Mouse (Mus musculus) C2C12 (cell line): Measurements from ENCODE around the gene Nprl2. TPM values are rescaled to one million over a fixed set of nuclear protein-coding genes. Genes with fewer than 3 reads are reported as not detected.
A peak's percentile ranks its signal among the peaks of the same experiment; 100 is the strongest.

Experiments
- H3K27me3 ChIP-seq: one replicate; pipeline ENCODE4 v1.6.1; 2011; ENCODE audit not compliant: control insufficient read depth, insufficient read depth, insufficient read length
- H3K36me3 ChIP-seq: one replicate; pipeline ENCODE4 v1.6.1; 2011; ENCODE audit not compliant: control insufficient read depth, insufficient read depth
- H3K4me3 ChIP-seq: one replicate; pipeline ENCODE4 v1.5.1; 2011; ENCODE audit warnings: mild to moderate bottlenecking, control low read depth; ENCODE audit not compliant: poor library complexity, insufficient read depth, severe bottlenecking
- H3K79me2 ChIP-seq: one replicate; pipeline ENCODE4 v1.6.1; 2011; ENCODE audit not compliant: control insufficient read depth, insufficient read depth
- H3K79me3 ChIP-seq: one replicate; pipeline ENCODE4 v1.6.1; 2011; ENCODE audit warnings: low read depth, control low read depth
- H3ac ChIP-seq: one replicate; pipeline ENCODE3; 2011; ENCODE audit warnings: low read depth; ENCODE audit not compliant: control insufficient read depth, insufficient read length
- CEBPB ChIP-seq: IDR thresholded peaks from one replicate; pipeline ENCODE4 v1.6.1; 2011; ENCODE audit warnings: low read depth, mild to moderate bottlenecking, control low read depth, moderate library complexity
- CTCF ChIP-seq: IDR thresholded peaks from one replicate; pipeline ENCODE4 v1.5.1; 2011; ENCODE audit not compliant: control insufficient read depth, insufficient read depth, insufficient read length
- FOSL1 ChIP-seq: IDR thresholded peaks from one replicate; pipeline ENCODE4 v1.8.0; 2011; ENCODE audit warnings: mild to moderate bottlenecking, low read length; ENCODE audit not compliant: poor library complexity, insufficient read depth, severe bottlenecking
- MAX ChIP-seq: IDR thresholded peaks from one replicate; pipeline ENCODE4 v1.6.1; 2011; ENCODE audit warnings: mild to moderate bottlenecking, control low read depth
- MYOD1 ChIP-seq: IDR thresholded peaks from one replicate; pipeline ENCODE4 v1.6.1; 2011; ENCODE audit warnings: low read depth; ENCODE audit not compliant: control insufficient read depth, insufficient read length
- MYOG ChIP-seq: IDR thresholded peaks from one replicate; pipeline ENCODE4 v1.6.1; 2011; ENCODE audit not compliant: control insufficient read depth, insufficient read length; ENCODE audit errors: extremely low read depth
- USF1 ChIP-seq: IDR thresholded peaks from one replicate; pipeline ENCODE4 v1.6.1; 2011; ENCODE audit warnings: low read depth, mild to moderate bottlenecking, control low read depth, moderate library complexity
- polyA plus RNA-seq: library from polyadenylated mRNA; unstranded; fragments of >200 nt; fragmentation: generic; extraction: Trizol; gene quantifications from one replicate; pipeline ENCODE4 v1.2.1, GENCODE M21; 2012; ENCODE audit warnings: missing spikeins

The Nprl2 gene
- polyA plus RNA-seq, 1 experiment = 12.8 TPM

GRCm38 (mm10) chr9:107526198-107527026 lies 15.6 kb upstream of the Nprl2 start:
- H3K4me3 ChIP-seq = no peak overlapping the region
- peaks cover 67% of the 10 kb centered on the region for H3K27me3 ChIP-seq
- H3K79me2 ChIP-seq = no peaks in the 10 kb centered on the region
- H3ac ChIP-seq = no peak overlapping the region
- H3K36me3 ChIP-seq = no peaks in the 10 kb centered on the region
- no peaks in the 10 kb centered on the region for H3K79me3 ChIP-seq
- TF ChIP-seq CEBPB (no peak), MAX (no peak), USF1 (no peak), FOSL1 (no peak), CTCF (no peak), MYOD1 (no peak), MYOG (no peak)

DNA sequence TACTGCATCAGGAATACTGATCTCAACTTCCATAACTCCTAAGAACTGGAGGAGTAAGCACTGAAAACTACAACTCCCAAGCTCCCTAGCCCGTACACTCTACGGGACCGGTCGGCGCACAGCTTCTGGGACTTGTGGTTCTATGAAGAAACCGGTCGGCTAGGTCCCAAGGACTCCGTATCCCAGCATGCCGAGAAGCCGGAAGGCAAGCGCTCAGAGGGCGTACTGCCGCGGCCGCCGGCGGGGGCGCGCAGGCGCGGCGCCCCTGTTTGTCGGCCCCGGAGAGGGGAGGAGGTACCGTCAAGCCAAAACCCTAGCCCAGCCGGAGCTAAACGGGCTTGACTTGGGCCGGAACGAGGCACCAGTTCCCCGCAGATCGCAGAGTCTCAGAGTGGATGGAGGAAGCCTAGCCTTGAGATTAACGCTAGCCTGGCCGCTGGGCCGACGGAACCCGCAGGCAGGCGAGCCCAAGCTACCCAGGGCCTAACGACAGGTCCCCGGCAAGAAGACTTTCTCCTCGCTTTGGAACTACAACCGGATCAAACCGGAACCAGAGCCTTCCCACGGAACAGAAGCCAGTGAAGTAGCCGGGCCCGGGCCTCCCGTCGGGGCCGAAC lies 8.1 kb upstream of the Nprl2 start, which contains the start of gene Tmem115:
Gene Tmem115, plus strand, starts transcription at position 155 of the 617 bp plus-strand sequence.
- Histone ChIP-seq H3K79me3 (peaks cover 27% of the 10 kb centered on the region), H3K36me3 (peaks cover 14% of the 10 kb centered on the region), H3ac (peak within 1 kb of the TSS; percentile 77), H3K4me3 (peak within 1 kb of the TSS; percentile 74), H3K27me3 (no peaks in the 10 kb centered on the region), H3K79me2 (peaks cover 36% of the 10 kb centered on the region)
- TF ChIP-seq FOSL1 (no peak), CEBPB (no peak), MYOD1 (no peak), USF1 (no peak), MAX (no peak), CTCF (no peak), MYOG (no peak)

GRCm38 (mm10) chr9:107534408-107535202 lies 7.4 kb upstream of the Nprl2 start:
- H3K4me3 ChIP-seq = peak overlapping the region; percentile 74
- TF ChIP-seq MYOD1 = no peak
- no peak for TF ChIP-seq MYOG
- no peak for TF ChIP-seq FOSL1
- TF ChIP-seq MAX = no peak
- peaks cover 27% of the 10 kb centered on the region for H3K79me3 ChIP-seq
- H3K36me3 ChIP-seq = peaks cover 15% of the 10 kb centered on the region
- peak overlapping the region; percentile 77 for H3ac ChIP-seq
- H3K79me2 ChIP-seq = peaks cover 36% of the 10 kb centered on the region
- H3K27me3 ChIP-seq = no peaks in the 10 kb centered on the region

DNA sequence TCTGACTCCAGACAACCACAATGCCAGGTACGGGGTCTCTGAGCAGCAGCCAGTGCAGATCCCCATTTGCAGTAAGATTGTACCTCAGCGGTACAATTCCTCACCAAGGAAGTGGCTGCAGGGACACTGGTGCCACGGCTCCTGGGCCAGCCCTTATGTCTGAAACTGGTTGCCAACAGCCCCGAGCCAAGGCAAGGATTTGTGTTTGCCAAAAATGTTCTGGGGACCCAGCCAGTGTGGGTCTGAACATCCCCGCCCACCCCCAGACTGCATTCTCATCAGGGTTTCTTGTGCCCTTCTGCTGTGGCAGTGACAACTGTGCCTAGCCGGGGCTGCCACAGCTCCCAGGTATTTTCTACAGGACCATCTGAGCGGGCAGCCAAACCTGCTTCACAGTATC lies 3.8 kb upstream of the Nprl2 start:
- peaks cover 15% of the 10 kb centered on the region for H3K36me3 ChIP-seq
- H3K79me3 ChIP-seq = peaks cover 27% of the 10 kb centered on the region
- no peak overlapping the region for H3K4me3 ChIP-seq
- no peaks in the 10 kb centered on the region for H3K27me3 ChIP-seq
- peaks cover 36% of the 10 kb centered on the region for H3K79me2 ChIP-seq
- no peak for TF ChIP-seq USF1
- no peak for TF ChIP-seq CTCF
- TF ChIP-seq FOSL1 = no peak
- no peak for TF ChIP-seq CEBPB
- TF ChIP-seq MAX = no peak
- TF ChIP-seq MYOD1 = no peak
- no peak for TF ChIP-seq MYOG
- H3ac ChIP-seq = no peak overlapping the region

DNA sequence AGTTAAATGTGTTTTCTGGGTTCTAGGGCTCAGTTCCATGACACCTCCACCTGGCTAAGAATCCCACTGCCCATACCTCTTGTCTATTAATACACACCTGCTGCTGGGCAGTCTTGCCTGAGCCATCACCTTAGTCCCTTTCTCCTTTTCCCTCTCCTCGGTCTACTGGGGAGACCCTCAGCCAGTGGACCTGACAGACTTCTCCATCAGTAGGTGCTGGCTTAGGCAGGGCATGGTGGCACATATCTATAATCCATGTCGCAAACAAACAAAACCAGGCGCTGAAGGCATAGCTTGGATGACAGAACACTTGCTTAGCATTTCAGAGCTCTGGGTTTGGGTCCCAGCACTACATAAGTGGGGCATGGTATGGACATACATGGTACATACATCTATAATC lies 3.3 kb upstream of the Nprl2 start:
- no peak for TF ChIP-seq CEBPB
- TF ChIP-seq MYOD1 = no peak
- TF ChIP-seq MYOG = no peak
- no peak for TF ChIP-seq CTCF
- TF ChIP-seq FOSL1 = no peak
- TF ChIP-seq MAX = no peak
- no peak for TF ChIP-seq USF1
- Histone ChIP-seq H3K79me3 (peaks cover 27% of the 10 kb centered on the region), H3K4me3 (no peak overlapping the region), H3K79me2 (peaks cover 36% of the 10 kb centered on the region), H3K36me3 (peaks cover 15% of the 10 kb centered on the region), H3ac (no peak overlapping the region), H3K27me3 (no peaks in the 10 kb centered on the region)
